Mouse (Mus musculus): ENCODE measurements at regions not wholly inside any gene's neighbourhood (a gene's known extent, or its start where the extent isn't known, plus 50 kb on each side); places are given as distances from the start of the nearest gene placed in this dataset.

GRCm38 (mm10) chr7:72444016-72444415, 137.6 kb upstream of the Mctp2 start:
- TF ChIP-seq CTCF (IDR thresholded peaks at IDR 0.05; ENCODE audit: extremely low read depth, insufficient read length, insufficient replicate concordance, low read depth, low read length): no peak
- no peak for TF ChIP-seq POLR2A (IDR thresholded peaks at IDR 0.05; ENCODE audit: low read depth, low read length)
